Mouse (Mus musculus) spleen, adult 2 months (tissue): Measurements from ENCODE around the gene Ttc34. TPM values are rescaled to one million over a fixed set of nuclear protein-coding genes. Genes with fewer than 3 reads are reported as not detected.

Source experiments
- DNase-seq, 2 experiments: peaks; one replicate each; pipeline versions ENCODE4 v3.0.0 to v3.0.0-alpha.2; 2012 to 2021; ENCODE audit warnings: low spot score in 2 of 2, low read depth in 1 of 2
- H3K27ac ChIP-seq: fragments of 200-500 bp; 2 replicates; pipeline ENCODE4 v1.5.1; 2012; ENCODE audit warnings: low read length, inconsistent platforms; ENCODE audit not compliant: insufficient read depth
- H3K27me3 ChIP-seq: fragments of 200-500 bp; 2 replicates; pipeline ENCODE4 v1.6.1; 2012; ENCODE audit warnings: mild to moderate bottlenecking, moderate library complexity, low read length, inconsistent platforms; ENCODE audit not compliant: control insufficient read depth, insufficient read depth
- H3K36me3 ChIP-seq: fragments of 200-500 bp; 2 replicates; pipeline ENCODE4 v1.6.1; 2012; ENCODE audit warnings: mild to moderate bottlenecking, low read length, inconsistent platforms; ENCODE audit not compliant: control insufficient read depth, insufficient read depth
- H3K4me1 ChIP-seq: fragments of 200-500 bp; 2 replicates; pipeline ENCODE4 v1.6.1; 2011; ENCODE audit warnings: inconsistent platforms; ENCODE audit not compliant: control insufficient read depth, insufficient read depth, insufficient read length
- H3K4me3 ChIP-seq: fragments of 200-500 bp; 2 replicates; pipeline ENCODE4 v1.5.1; 2011; ENCODE audit warnings: mild to moderate bottlenecking, inconsistent platforms; ENCODE audit not compliant: insufficient read depth, insufficient read length; ENCODE audit errors: extremely low read depth
- CTCF ChIP-seq: fragments of 200-500 bp; IDR thresholded peaks from 2 replicates; pipeline ENCODE4 v1.5.1; 2011; ENCODE audit warnings: mild to moderate bottlenecking, inconsistent platforms; ENCODE audit not compliant: insufficient read depth, insufficient read length, insufficient replicate concordance; ENCODE audit errors: extremely low read depth
- POLR2A ChIP-seq: fragments of 200-500 bp; IDR thresholded peaks from 2 replicates; pipeline ENCODE4 v1.6.1; 2011; ENCODE audit warnings: low read depth, low read length, inconsistent platforms
- WGBS: fragments of 180-500 bp; shearing (Covaris S2); methylation state at CpG from one replicate; pipeline ENCODE4 v1.1.7; 2018; 5-methylcytosine and 5-hydroxymethylcytosine counted together
- polyA plus RNA-seq: library from polyadenylated mRNA; depleted of rRNA; stranded (reverse); fragments of >200 nt; gene quantifications from 2 replicates; pipeline ENCODE4 v1.2.3, GENCODE M21; 2012

The Ttc34 gene
- polyA plus RNA-seq, 1 experiment = 0.01 TPM

- Histone ChIP-seq H3K4me3 (no peak overlapping the region), H3K27me3 (no peaks in the 10 kb centered on the region), H3K36me3 (no peaks in the 10 kb centered on the region), H3K4me1 (no peaks in the 10 kb centered on the region; the same call in 1 of the 2 replicates), H3K27ac (no peak overlapping the region)
- TF ChIP-seq POLR2A (no peak), CTCF (peak; percentile 58; the same call in 1 of the 2 replicates)
- peak; percentile 52 for DNase-seq
- 46% methylated on average over 17 of the region's 17 CpGs for WGBS
Observed at GRCm38 (mm10) chr4:154907833-154908232, 70.6 kb downstream of the Ttc34 start.

DNA sequence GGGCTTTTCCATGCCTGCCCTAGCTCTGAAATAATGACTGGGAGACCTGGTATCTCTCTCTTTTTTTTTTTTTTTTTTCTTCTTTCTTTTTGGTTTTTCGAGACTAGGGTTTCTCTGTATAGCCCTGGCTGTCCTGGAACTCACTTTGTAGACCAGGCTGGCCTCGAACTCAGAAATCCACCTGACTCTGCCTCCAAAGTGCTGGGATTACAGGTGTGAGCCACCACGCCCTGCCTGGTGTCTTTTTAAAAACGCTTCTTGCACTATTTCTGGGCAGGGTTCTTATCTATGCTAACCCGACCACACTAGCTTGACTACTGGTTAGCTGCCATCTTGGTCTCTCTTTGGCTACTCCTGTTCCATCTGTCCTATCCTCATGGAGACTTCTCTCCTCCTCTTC is 71.2 kb downstream of the Ttc34 start:
- Histone ChIP-seq H3K27me3 (no peaks in the 10 kb centered on the region), H3K27ac (no peak overlapping the region), H3K4me3 (no peak overlapping the region), H3K4me1 (no peaks in the 10 kb centered on the region; the same call in 1 of the 2 replicates), H3K36me3 (no peaks in the 10 kb centered on the region)
- no peak for DNase-seq
- 85% methylated on average over 5 of the region's 5 CpGs for WGBS
- TF ChIP-seq CTCF (no peak), POLR2A (no peak)

GRCm38 (mm10) chr4:154910606-154911522 is 73.6 kb downstream of the Ttc34 start:
- H3K27ac ChIP-seq = peak overlapping the region; percentile 66
- WGBS = 65% methylated on average over 15 of the region's 15 CpGs
- no peaks in the 10 kb centered on the region for H3K27me3 ChIP-seq
- no peak overlapping the region for H3K4me3 ChIP-seq
- peaks cover 2% of the 10 kb centered on the region; the same call in 1 of the 2 replicates for H3K4me1 ChIP-seq
- TF ChIP-seq POLR2A (no peak), CTCF (no peak)
- H3K36me3 ChIP-seq = no peaks in the 10 kb centered on the region; the same call in 1 of the 2 replicates
- no peak for DNase-seq

DNA sequence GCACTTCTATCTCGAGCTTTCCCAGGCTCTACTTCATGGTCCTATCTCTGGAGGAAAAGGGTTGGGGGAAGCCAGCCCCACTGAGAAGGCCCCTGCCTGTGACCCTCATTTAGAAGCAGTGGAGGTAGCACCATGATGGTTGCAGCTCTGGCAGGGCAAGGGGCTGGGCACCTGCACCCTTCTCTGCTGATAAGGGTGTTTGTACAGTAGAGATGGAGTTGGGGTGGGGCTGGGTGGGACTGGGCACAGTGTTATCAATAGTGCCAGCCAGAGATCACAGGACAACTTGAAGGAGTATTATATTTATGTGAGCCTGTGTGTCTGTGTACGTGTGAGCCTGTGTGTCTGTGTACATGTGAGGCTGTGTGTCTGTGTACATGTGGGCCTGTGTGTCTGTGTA is 74.4 kb downstream of the Ttc34 start:
- Histone ChIP-seq H3K36me3 (peaks cover 2% of the 10 kb centered on the region), H3K4me3 (no peak overlapping the region), H3K4me1 (peaks cover 2% of the 10 kb centered on the region; the same call in 1 of the 2 replicates), H3K27me3 (no peaks in the 10 kb centered on the region), H3K27ac (peak overlapping the region; percentile 66; the same call in 1 of the 2 replicates)
- TF ChIP-seq CTCF (no peak), POLR2A (no peak)
- DNase-seq = no peak
- WGBS = 67% methylated on average over 2 of the region's 2 CpGs

- 79% methylated on average over 3 of the region's 3 CpGs for WGBS
- DNase-seq = no peak
- TF ChIP-seq CTCF (no peak), POLR2A (no peak)
- H3K4me1 ChIP-seq = peaks cover 2% of the 10 kb centered on the region; the same call in 1 of the 2 replicates
- H3K27me3 ChIP-seq = no peaks in the 10 kb centered on the region
- no peak overlapping the region for H3K4me3 ChIP-seq
- H3K27ac ChIP-seq = no peak overlapping the region
- peaks cover 14% of the 10 kb centered on the region for H3K36me3 ChIP-seq
Observed at GRCm38 (mm10) chr4:154913845-154914244, 76.6 kb downstream of the Ttc34 start.

DNA sequence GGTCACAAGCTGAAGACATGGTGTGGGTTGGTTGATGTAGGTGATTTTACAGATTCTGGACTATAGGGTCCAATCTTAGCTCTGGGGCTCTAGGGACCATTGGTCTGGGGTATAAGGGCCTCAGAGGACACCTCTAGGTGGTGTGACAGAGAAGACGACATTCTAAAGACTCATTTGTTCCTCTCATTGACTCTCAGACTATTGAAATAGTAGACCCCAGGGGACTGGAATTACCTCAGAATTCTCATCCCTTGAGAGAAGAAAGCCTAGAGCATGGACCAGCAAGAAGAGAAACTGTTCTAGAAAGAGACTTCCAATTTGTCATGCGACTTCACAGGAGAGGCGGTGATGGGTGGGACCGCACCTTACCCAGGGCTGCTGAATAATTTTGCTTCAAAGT is 77.0 kb downstream of the Ttc34 start:
- Histone ChIP-seq H3K27ac (no peak overlapping the region), H3K27me3 (no peaks in the 10 kb centered on the region), H3K36me3 (peaks cover 14% of the 10 kb centered on the region), H3K4me1 (peaks cover 2% of the 10 kb centered on the region; the same call in 1 of the 2 replicates), H3K4me3 (no peak overlapping the region)
- TF ChIP-seq CTCF (no peak), POLR2A (no peak)
- WGBS = 93% methylated on average over 4 of the region's 4 CpGs
- DNase-seq = no peak
